Mouse (Mus musculus) layer of hippocampus, postnatal 25 days (tissue): Measurements from ENCODE around the gene Gch1. TPM values are rescaled to one million over a fixed set of nuclear protein-coding genes. Genes with fewer than 3 reads are reported as not detected.

ENCODE experiments used
- DNase-seq, 2 experiments: peaks; one replicate each; pipeline ENCODE4 v3.0.0; 2022; ENCODE audit warnings: mixed read lengths in 2 of 2, low spot score in 1 of 2; ENCODE audit errors: extremely low spot score in 1 of 2
- total RNA-seq, 2 experiments: library from RNA; stranded (reverse); gene quantifications; 2 replicates each; pipeline ENCODE4 v1.2.3; 2021

The Gch1 gene
- total RNA-seq, 2 experiments from 2014 or later, result 1.5 to 1.8 TPM

- DNase-seq, result no peak
These were observed 84.7 kb downstream of the Gch1 start for GRCm38 (mm10) chr14:47104246-47105173.

Other genes starting within 250 kb of the Gch1 start
- 1 to 10 TPM; 5.1 to 5.4 TPM for gene Wdhd1, start 87.4 kb upstream of the Gch1 start, total RNA-seq
- 10 to 100 TPM; 11.1 TPM for gene Socs4, start 87.5 kb upstream of the Gch1 start, total RNA-seq
- 10 to 100 TPM; 57.4 to 61.4 TPM for gene Mapk1ip1l, start 108.9 kb upstream of the Gch1 start, total RNA-seq
- gene Lgals3, start 178.3 kb upstream of the Gch1 start, total RNA-seq, result 1 to 10 TPM in 1 of 2 experiments, under 1 TPM in 1; 0.91 to 1.3 TPM
- under 1 TPM; 0.34 to 0.61 TPM for gene Dlgap5, start 229.0 kb upstream of the Gch1 start, total RNA-seq